Mouse (Mus musculus): ENCODE measurements around the gene Gm4969. TPM values are rescaled to one million over a fixed set of nuclear protein-coding genes. Genes with fewer than 3 reads are reported as not detected.

Gene Gm4969
- polyA plus RNA-seq, 1 experiment, result 0.46 TPM

- TF ChIP-seq POLR2A (IDR thresholded peaks at IDR 0.05; ENCODE audit: insufficient read depth, low read length) (no peak), EP300 (IDR thresholded peaks at IDR 0.05; ENCODE audit: insufficient read depth, low read depth, low read length) (no peak), CTCF (IDR thresholded peaks at IDR 0.05; ENCODE audit: low read depth, low read length) (no peak)
- Histone ChIP-seq H3K27me3 (ENCODE audit: control insufficient read depth, insufficient read depth, low read length, poor library complexity, severe bottlenecking) (no peaks in the 10 kb centered on the region), H3K9ac (ENCODE audit: low read depth, poor library complexity, severe bottlenecking) (no peak within 1 kb of the TSS), H3K4me1 (ENCODE audit: control insufficient read depth, insufficient read depth, low read length) (peaks cover 4% of the 10 kb centered on the region), H3K36me3 (ENCODE audit: control insufficient read depth, insufficient read depth, low read length, poor library complexity, severe bottlenecking) (peaks cover 9% of the 10 kb centered on the region), H3K9me3 (replicated peaks; ENCODE audit: control insufficient read depth, insufficient read depth, low read length, poor library complexity, severe bottlenecking) (no peaks in the 10 kb centered on the region), H3K4me3 (ENCODE audit: low read depth, low read length) (no peak within 1 kb of the TSS), H3K27ac (ENCODE audit: insufficient read depth, low read length) (no peak within 1 kb of the TSS)
These were observed 34.5 kb downstream of the Gm4969 start, which contains the start of gene Dmpk for GRCm38 (mm10) chr7:19083701-19084100. Dmpk (plus strand) TSS chr7:19083849.

GRCm38 (mm10) chr7:19083096-19083495 lies 35.1 kb downstream of the Gm4969 start:
- no peak overlapping the region for H3K27ac ChIP-seq (ENCODE audit: insufficient read depth, low read length)
- H3K9ac ChIP-seq (ENCODE audit: low read depth, poor library complexity, severe bottlenecking), result no peak overlapping the region

GRCm38 (mm10) chr7:19082171-19082570 lies 36.0 kb downstream of the Gm4969 start:
- Histone ChIP-seq H3K4me1 (ENCODE audit: control insufficient read depth, insufficient read depth, low read length) (peaks cover 4% of the 10 kb centered on the region), H3K36me3 (ENCODE audit: control insufficient read depth, insufficient read depth, low read length, poor library complexity, severe bottlenecking) (peaks cover 12% of the 10 kb centered on the region), H3K27me3 (ENCODE audit: control insufficient read depth, insufficient read depth, low read length, poor library complexity, severe bottlenecking) (no peaks in the 10 kb centered on the region), H3K4me3 (ENCODE audit: low read depth, low read length) (no peak overlapping the region), H3K27ac (ENCODE audit: insufficient read depth, low read length) (no peak overlapping the region), H3K9ac (ENCODE audit: low read depth, poor library complexity, severe bottlenecking) (no peak overlapping the region), H3K9me3 (replicated peaks; ENCODE audit: control insufficient read depth, insufficient read depth, low read length, poor library complexity, severe bottlenecking) (no peaks in the 10 kb centered on the region)
- TF ChIP-seq EP300 (IDR thresholded peaks at IDR 0.05; ENCODE audit: insufficient read depth, low read depth, low read length) (no peak), CTCF (IDR thresholded peaks at IDR 0.05; ENCODE audit: low read depth, low read length) (no peak), POLR2A (IDR thresholded peaks at IDR 0.05; ENCODE audit: insufficient read depth, low read length) (no peak)

More at GRCm38 (mm10) chr7:19083096-19083495, 35.1 kb downstream of the Gm4969 start:
- peaks cover 10% of the 10 kb centered on the region for H3K36me3 ChIP-seq (ENCODE audit: control insufficient read depth, insufficient read depth, low read length, poor library complexity, severe bottlenecking)
- H3K4me1 ChIP-seq (ENCODE audit: control insufficient read depth, insufficient read depth, low read length), result peaks cover 4% of the 10 kb centered on the region
- no peaks in the 10 kb centered on the region for H3K27me3 ChIP-seq (ENCODE audit: control insufficient read depth, insufficient read depth, low read length, poor library complexity, severe bottlenecking)
- no peak overlapping the region for H3K4me3 ChIP-seq (ENCODE audit: low read depth, low read length)
- TF ChIP-seq EP300 (IDR thresholded peaks at IDR 0.05; ENCODE audit: insufficient read depth, low read depth, low read length) (no peak), POLR2A (IDR thresholded peaks at IDR 0.05; ENCODE audit: insufficient read depth, low read length) (no peak), CTCF (IDR thresholded peaks at IDR 0.05; ENCODE audit: low read depth, low read length) (no peak)
- no peaks in the 10 kb centered on the region for H3K9me3 ChIP-seq (replicated peaks; ENCODE audit: control insufficient read depth, insufficient read depth, low read length, poor library complexity, severe bottlenecking)

- TF ChIP-seq POLR2A (IDR thresholded peaks at IDR 0.05; ENCODE audit: insufficient read depth, low read length) (no peak), EP300 (IDR thresholded peaks at IDR 0.05; ENCODE audit: insufficient read depth, low read depth, low read length) (no peak), CTCF (IDR thresholded peaks at IDR 0.05; ENCODE audit: low read depth, low read length) (no peak)
- Histone ChIP-seq H3K4me1 (ENCODE audit: control insufficient read depth, insufficient read depth, low read length) (peaks cover 2% of the 10 kb centered on the region), H3K36me3 (ENCODE audit: control insufficient read depth, insufficient read depth, low read length, poor library complexity, severe bottlenecking) (peaks cover 12% of the 10 kb centered on the region)
These were observed 37.7 kb downstream of the Gm4969 start for GRCm38 (mm10) chr7:19080451-19080950.

GRCm38 (mm10) chr7:19078732-19079131 lies 39.4 kb downstream of the Gm4969 start:
- H3K4me3 ChIP-seq (ENCODE audit: low read depth, low read length), result no peak overlapping the region
- no peaks in the 10 kb centered on the region for H3K27me3 ChIP-seq (ENCODE audit: control insufficient read depth, insufficient read depth, low read length, poor library complexity, severe bottlenecking)
- H3K36me3 ChIP-seq (ENCODE audit: control insufficient read depth, insufficient read depth, low read length, poor library complexity, severe bottlenecking), result peaks cover 12% of the 10 kb centered on the region
- no peaks in the 10 kb centered on the region for H3K9me3 ChIP-seq (replicated peaks; ENCODE audit: control insufficient read depth, insufficient read depth, low read length, poor library complexity, severe bottlenecking)
- no peaks in the 10 kb centered on the region for H3K4me1 ChIP-seq (ENCODE audit: control insufficient read depth, insufficient read depth, low read length)
- no peak for TF ChIP-seq EP300 (IDR thresholded peaks at IDR 0.05; ENCODE audit: insufficient read depth, low read depth, low read length)
- no peak for TF ChIP-seq POLR2A (IDR thresholded peaks at IDR 0.05; ENCODE audit: insufficient read depth, low read length)
- no peak for TF ChIP-seq CTCF (IDR thresholded peaks at IDR 0.05; ENCODE audit: low read depth, low read length)
- no peak overlapping the region for H3K9ac ChIP-seq (ENCODE audit: low read depth, poor library complexity, severe bottlenecking)
- no peak overlapping the region for H3K27ac ChIP-seq (ENCODE audit: insufficient read depth, low read length)

More at GRCm38 (mm10) chr7:19080451-19080950, 37.7 kb downstream of the Gm4969 start:
- no peak overlapping the region for H3K9ac ChIP-seq (ENCODE audit: low read depth, poor library complexity, severe bottlenecking)
- no peaks in the 10 kb centered on the region for H3K27me3 ChIP-seq (ENCODE audit: control insufficient read depth, insufficient read depth, low read length, poor library complexity, severe bottlenecking)
- H3K4me3 ChIP-seq (ENCODE audit: low read depth, low read length), result no peak overlapping the region
- no peaks in the 10 kb centered on the region for H3K9me3 ChIP-seq (replicated peaks; ENCODE audit: control insufficient read depth, insufficient read depth, low read length, poor library complexity, severe bottlenecking)
- H3K27ac ChIP-seq (ENCODE audit: insufficient read depth, low read length), result no peak overlapping the region

GRCm38 (mm10) chr7:19077761-19078160 lies 40.4 kb downstream of the Gm4969 start:
- Histone ChIP-seq H3K27ac (ENCODE audit: insufficient read depth, low read length) (no peak overlapping the region), H3K4me1 (ENCODE audit: control insufficient read depth, insufficient read depth, low read length) (no peaks in the 10 kb centered on the region), H3K9ac (ENCODE audit: low read depth, poor library complexity, severe bottlenecking) (0 out of 2 replicates have a peak overlapping the region, but pooled peaks have one; percentile 99), H3K4me3 (ENCODE audit: low read depth, low read length) (no peak overlapping the region), H3K27me3 (ENCODE audit: control insufficient read depth, insufficient read depth, low read length, poor library complexity, severe bottlenecking) (no peaks in the 10 kb centered on the region), H3K9me3 (replicated peaks; ENCODE audit: control insufficient read depth, insufficient read depth, low read length, poor library complexity, severe bottlenecking) (no peaks in the 10 kb centered on the region), H3K36me3 (ENCODE audit: control insufficient read depth, insufficient read depth, low read length, poor library complexity, severe bottlenecking) (peaks cover 12% of the 10 kb centered on the region)
- TF ChIP-seq POLR2A (IDR thresholded peaks at IDR 0.05; ENCODE audit: insufficient read depth, low read length) (no peak), CTCF (IDR thresholded peaks at IDR 0.05; ENCODE audit: low read depth, low read length) (no peak), EP300 (IDR thresholded peaks at IDR 0.05; ENCODE audit: insufficient read depth, low read depth, low read length) (no peak)

Data from ES-Bruce4 (cell line).